Mouse (Mus musculus) neural tube, embryonic 11.5 days (tissue): ENCODE results near the gene Rps29. TPM values are rescaled to one million over a fixed set of nuclear protein-coding genes. Genes with fewer than 3 reads are reported as not detected.

Experiments used
- ATAC-seq: fragments of 200-750 bp; cut with Nextera tagmentation; 2 replicates; pipeline ENCODE4 v1.8.0; 2017; ENCODE audit warnings: moderate number of reproducible peaks, mild to moderate bottlenecking, moderate TSS enrichment, moderate library complexity; ENCODE audit not compliant: insufficient read depth, low FRiP score, low TSS enrichment
- DNase-seq: peaks from one replicate; pipeline ENCODE4 v3.0.0-alpha.2; 2015; ENCODE audit warnings: low spot score
- H3K27ac ChIP-seq: fragments of 300-500 bp; sonication (generic); 2 replicates; pipeline ENCODE4 v1.5.1; 2014; ENCODE audit warnings: low read depth, mild to moderate bottlenecking, low read length
- H3K27me3 ChIP-seq: fragments of 300-500 bp; sonication (generic); 2 replicates; pipeline ENCODE4 v1.6.1; 2014; ENCODE audit warnings: mild to moderate bottlenecking, low read length, mixed read lengths; ENCODE audit not compliant: control insufficient read depth, insufficient read depth
- H3K36me3 ChIP-seq: fragments of 300-500 bp; sonication (generic); 2 replicates; pipeline ENCODE4 v1.6.1; 2014; ENCODE audit warnings: mild to moderate bottlenecking, low read length, moderate library complexity, mixed read lengths; ENCODE audit not compliant: control insufficient read depth, insufficient read depth
- H3K4me1 ChIP-seq: fragments of 300-500 bp; sonication (generic); 2 replicates; pipeline ENCODE4 v1.6.1; 2014; ENCODE audit warnings: low read length, mixed read lengths; ENCODE audit not compliant: control insufficient read depth, insufficient read depth
- H3K4me2 ChIP-seq: fragments of 300-500 bp; sonication (generic); 2 replicates; pipeline ENCODE4 v1.6.1; 2014; ENCODE audit warnings: low read depth, mild to moderate bottlenecking, moderate library complexity
- H3K4me3 ChIP-seq: fragments of 300-500 bp; sonication (generic); 2 replicates; pipeline ENCODE4 v1.5.1; 2014; ENCODE audit warnings: low read depth, low read length
- H3K9ac ChIP-seq: fragments of 300-500 bp; sonication (generic); 2 replicates; pipeline ENCODE4 v1.6.1; 2014; ENCODE audit warnings: mild to moderate bottlenecking, low read length
- H3K9me3 ChIP-seq: fragments of 300-500 bp; sonication (generic); 2 replicates; pipeline ENCODE4 v1.6.1; 2016; ENCODE audit warnings: low read length; ENCODE audit not compliant: control insufficient read depth
- WGBS: fragments of 180-500 bp; shearing (Covaris S2); extraction: QIAGEN DNeasy Blood & Tissue Kit; methylation state at CpG from one replicate; pipeline ENCODE4 v1.1.7; 2014; 5-methylcytosine and 5-hydroxymethylcytosine counted together
- polyA plus RNA-seq: library from polyadenylated mRNA; unstranded; fragments of >200 nt; fragmentation: Nextera tagmentation; extraction: Ambion mirVana; gene quantifications from 2 replicates; pipeline ENCODE4 v1.2.1, GENCODE M21; 2014

The Rps29 gene
- polyA plus RNA-seq, 1 experiment from 2014 or later: 1,261 TPM

DNA sequence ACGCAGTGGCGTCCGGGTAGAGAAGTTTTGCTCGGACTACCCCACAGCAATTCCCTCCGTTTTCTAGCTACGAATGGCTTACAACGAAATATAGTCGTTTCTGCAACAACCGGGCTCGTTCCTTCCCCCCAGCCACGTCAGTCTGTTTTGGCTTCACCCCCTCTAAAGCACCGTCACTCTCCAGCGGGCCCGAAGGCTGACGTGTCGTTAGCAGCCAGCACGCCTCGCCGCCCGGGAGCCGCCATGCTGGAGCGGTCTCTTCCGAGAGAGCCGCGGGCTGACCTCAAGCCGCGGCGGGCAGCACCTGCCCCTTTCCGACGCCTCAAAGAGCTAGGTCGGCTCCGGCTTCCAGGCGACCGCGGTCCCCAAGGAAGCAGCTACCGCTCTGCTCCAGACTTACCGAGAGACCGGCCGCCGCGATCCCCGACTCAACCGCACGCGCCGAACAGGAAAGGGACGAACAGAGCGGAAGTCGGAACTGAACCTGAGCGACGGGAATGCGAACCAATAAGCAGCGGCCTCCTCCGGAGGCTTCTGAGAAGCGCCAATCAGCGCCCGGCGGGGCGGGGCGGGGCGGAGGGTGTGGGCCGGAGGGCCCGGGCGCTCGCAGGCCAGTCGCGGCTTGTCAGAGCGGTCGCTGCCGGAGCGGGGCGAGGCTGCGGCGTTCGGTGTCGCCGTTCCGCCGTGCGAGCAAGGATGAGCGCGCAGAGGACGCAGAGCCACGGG lies 24.8 kb upstream of the Rps29 start, which contains the start of the genes Rpl36al and Mgat2:
Gene Rpl36al (minus strand): TSS at position 501 of the 726 bp plus-strand sequence.
Gene Mgat2 (plus strand): TSS at position 575 of the 726 bp plus-strand sequence.
- DNase-seq: peak; percentile 99
- H3K27ac ChIP-seq: peak within 1 kb of the TSS; percentile 86
- H3K27me3 ChIP-seq: no peaks in the 10 kb centered on the region
- H3K36me3 ChIP-seq: no peaks in the 10 kb centered on the region
- H3K9me3 ChIP-seq: no peaks in the 10 kb centered on the region
- peaks cover 13% of the 10 kb centered on the region for H3K4me1 ChIP-seq
- ATAC-seq: peak; percentile 100
- peak within 1 kb of the TSS; percentile 92 for H3K4me2 ChIP-seq
- peak within 1 kb of the TSS; percentile 88 for H3K9ac ChIP-seq
- WGBS: under 1% methylated on average over 80 of the region's 84 CpGs
- H3K4me3 ChIP-seq: peak within 1 kb of the TSS; percentile 86

- 91% methylated on average over 4 of the region's 4 CpGs for WGBS
- Histone ChIP-seq H3K27ac (no peak overlapping the region), H3K9ac (no peak overlapping the region), H3K4me2 (no peak overlapping the region), H3K9me3 (no peaks in the 10 kb centered on the region), H3K4me3 (no peak overlapping the region), H3K27me3 (no peaks in the 10 kb centered on the region), H3K36me3 (no peaks in the 10 kb centered on the region), H3K4me1 (peaks cover 12% of the 10 kb centered on the region)
- DNase-seq (no peak), ATAC-seq (no peak)
Observed at GRCm38 (mm10) chr12:69181800-69182199, 22.8 kb upstream of the Rps29 start.

DNA sequence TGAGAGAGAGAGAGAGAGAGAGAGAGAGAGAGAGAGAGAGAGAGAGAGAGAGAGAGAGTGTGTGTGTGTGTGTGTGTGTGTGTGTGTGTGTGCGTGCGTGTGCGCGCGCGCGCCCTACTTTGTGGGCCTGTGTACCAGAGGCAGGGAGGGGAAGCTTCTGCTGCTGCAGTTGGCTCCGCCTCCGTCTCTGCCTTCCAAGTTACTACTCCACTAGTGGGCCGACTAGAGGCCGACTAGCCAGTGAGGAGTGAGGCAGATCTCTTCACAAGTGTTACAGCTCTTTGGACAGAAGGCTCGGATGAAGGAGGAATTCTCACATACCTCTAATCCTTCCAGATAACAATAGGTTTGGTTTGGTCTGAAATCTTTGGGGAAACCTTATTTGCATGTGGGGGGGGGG lies 20.4 kb upstream of the Rps29 start:
- WGBS: 63% methylated on average over 12 of the region's 12 CpGs
- no peak for DNase-seq

DNA sequence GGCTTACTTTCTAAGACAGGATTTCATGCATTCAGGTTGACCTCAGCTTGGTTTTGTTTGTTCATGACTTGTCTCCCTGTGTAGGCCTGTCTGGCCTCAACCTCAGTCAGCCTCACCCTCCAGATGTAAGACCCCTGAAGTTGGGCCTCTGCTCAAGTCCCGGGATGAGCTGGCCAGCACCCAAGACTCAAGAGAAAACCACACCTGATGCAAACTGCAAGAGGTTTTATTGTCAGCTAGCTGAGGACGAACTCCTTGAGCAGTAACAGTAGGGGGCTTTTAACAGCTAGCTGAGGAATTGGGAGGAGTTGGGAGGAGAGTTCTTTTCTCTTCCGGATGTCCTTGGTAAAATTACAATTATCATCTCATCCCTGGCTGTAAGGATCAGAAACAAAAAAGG lies 18.5 kb upstream of the Rps29 start:
- Histone ChIP-seq H3K36me3 (peaks cover 2% of the 10 kb centered on the region), H3K27ac (no peak overlapping the region), H3K4me2 (no peak overlapping the region), H3K4me1 (no peaks in the 10 kb centered on the region), H3K9ac (no peak overlapping the region), H3K9me3 (no peaks in the 10 kb centered on the region), H3K4me3 (no peak overlapping the region), H3K27me3 (no peaks in the 10 kb centered on the region)
- DNase-seq (no peak), ATAC-seq (no peak)
- WGBS: 83% methylated on average over 3 of the region's 3 CpGs

More for the DNA sequence above, 20.4 kb upstream of the Rps29 start:
- Histone ChIP-seq H3K9me3 (no peaks in the 10 kb centered on the region), H3K4me1 (peaks cover 2% of the 10 kb centered on the region; the same call in 1 of the 2 replicates), H3K36me3 (peaks cover 2% of the 10 kb centered on the region), H3K27ac (no peak overlapping the region), H3K9ac (no peak overlapping the region), H3K4me2 (no peak overlapping the region), H3K4me3 (no peak overlapping the region), H3K27me3 (no peaks in the 10 kb centered on the region)
- no peak for ATAC-seq

DNA sequence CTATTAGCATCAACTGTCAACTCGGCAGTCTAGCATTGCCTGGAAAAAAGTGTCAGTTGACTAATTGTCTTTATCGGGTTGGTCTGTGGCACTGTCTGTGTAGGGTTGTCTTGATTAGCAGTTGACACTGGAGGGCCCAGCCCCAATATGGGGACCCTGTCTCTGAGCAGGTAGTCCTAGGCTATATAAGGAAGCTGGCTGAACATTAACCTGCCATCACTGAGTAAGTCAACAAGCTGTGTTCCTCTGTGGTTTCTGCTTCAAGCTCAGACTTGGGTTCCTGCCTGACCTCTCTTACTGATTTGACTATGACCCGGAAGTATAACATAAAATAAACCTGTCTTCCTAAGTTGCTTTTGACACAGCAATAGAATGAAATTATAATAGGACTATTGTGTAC lies 17.0 kb upstream of the Rps29 start:
- no peak overlapping the region for H3K4me3 ChIP-seq
- H3K9me3 ChIP-seq: no peaks in the 10 kb centered on the region
- DNase-seq (no peak), ATAC-seq (no peak)
- no peak overlapping the region for H3K4me2 ChIP-seq
- 90% methylated on average over 3 of the region's 3 CpGs for WGBS
- no peaks in the 10 kb centered on the region for H3K27me3 ChIP-seq
- no peaks in the 10 kb centered on the region for H3K4me1 ChIP-seq
- peaks cover 2% of the 10 kb centered on the region for H3K36me3 ChIP-seq
- no peak overlapping the region for H3K27ac ChIP-seq
- H3K9ac ChIP-seq: no peak overlapping the region

DNA sequence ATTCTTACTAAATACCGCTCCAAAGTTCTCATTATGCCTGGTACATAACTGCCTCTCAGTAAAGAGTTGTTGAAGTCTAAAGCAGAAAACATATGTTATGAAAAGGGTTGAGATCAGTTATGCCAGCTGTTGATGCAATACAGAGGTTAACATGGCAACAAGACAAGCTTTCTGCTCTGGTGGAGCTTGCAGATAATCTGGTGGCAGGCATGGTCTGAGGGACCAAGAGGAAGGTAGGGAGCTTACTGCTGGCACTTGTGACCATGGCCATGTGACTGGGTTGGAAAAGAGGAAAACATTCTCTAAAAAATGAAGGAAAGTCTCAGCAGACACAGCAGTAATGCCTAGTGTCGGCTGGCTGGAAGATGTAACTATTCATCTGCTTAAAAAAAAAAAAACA lies 12.3 kb upstream of the Rps29 start:
- ATAC-seq (no peak), DNase-seq (no peak)
- WGBS: 94% methylated on average over 2 of the region's 2 CpGs
- no peak overlapping the region for H3K9ac ChIP-seq
- no peaks in the 10 kb centered on the region for H3K9me3 ChIP-seq
- H3K4me3 ChIP-seq: no peak overlapping the region
- no peaks in the 10 kb centered on the region for H3K27me3 ChIP-seq
- no peak overlapping the region for H3K27ac ChIP-seq
- H3K36me3 ChIP-seq: no peaks in the 10 kb centered on the region; the same call in 1 of the 2 replicates
- H3K4me2 ChIP-seq: no peak overlapping the region
- H3K4me1 ChIP-seq: no peaks in the 10 kb centered on the region

DNA sequence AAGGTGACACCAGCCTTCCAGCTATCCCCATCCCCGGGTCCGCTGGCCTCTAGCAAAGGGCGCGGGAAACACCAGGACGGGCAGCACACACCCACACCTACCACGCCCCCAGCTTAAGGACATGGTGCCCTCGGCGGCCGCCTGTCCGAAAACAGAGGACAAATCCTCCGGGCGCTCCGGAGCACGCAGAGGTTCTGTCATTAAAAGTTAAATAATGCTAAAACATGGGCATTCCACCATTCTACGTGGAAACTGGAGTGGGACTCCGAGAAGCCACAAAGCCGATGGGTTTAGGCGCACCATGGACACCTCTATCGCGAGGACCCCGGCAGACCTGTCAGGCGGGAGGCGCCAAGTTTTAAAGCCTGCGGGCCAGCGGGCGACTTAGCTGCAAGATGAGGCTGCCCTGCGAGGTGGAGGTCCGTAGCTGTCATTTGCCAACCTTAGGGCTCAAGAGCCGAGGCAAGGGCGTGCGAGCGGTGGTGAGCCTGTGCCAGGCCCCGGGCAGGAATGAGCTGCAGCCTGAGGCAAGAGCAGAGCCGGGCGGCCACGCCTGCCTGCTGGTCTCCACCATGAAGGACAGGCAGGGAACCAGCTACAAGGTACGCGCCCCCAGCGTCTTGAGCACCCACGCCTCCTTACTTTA lies 9.6 kb upstream of the Rps29 start, which contains the start of gene Lrr1:
Gene Lrr1 (plus strand): TSS at position 354 of the 646 bp plus-strand sequence.
- Histone ChIP-seq H3K4me3 (peak within 1 kb of the TSS; percentile 73), H3K9ac (peak within 1 kb of the TSS; percentile 66), H3K4me1 (no peaks in the 10 kb centered on the region), H3K36me3 (no peaks in the 10 kb centered on the region), H3K27me3 (no peaks in the 10 kb centered on the region), H3K27ac (no peak within 1 kb of the TSS), H3K9me3 (no peaks in the 10 kb centered on the region), H3K4me2 (peak within 1 kb of the TSS; percentile 71)
- ATAC-seq (peak; percentile 92), DNase-seq (peak; percentile 89)
- WGBS: under 1% methylated on average over 40 of the region's 40 CpGs

DNA sequence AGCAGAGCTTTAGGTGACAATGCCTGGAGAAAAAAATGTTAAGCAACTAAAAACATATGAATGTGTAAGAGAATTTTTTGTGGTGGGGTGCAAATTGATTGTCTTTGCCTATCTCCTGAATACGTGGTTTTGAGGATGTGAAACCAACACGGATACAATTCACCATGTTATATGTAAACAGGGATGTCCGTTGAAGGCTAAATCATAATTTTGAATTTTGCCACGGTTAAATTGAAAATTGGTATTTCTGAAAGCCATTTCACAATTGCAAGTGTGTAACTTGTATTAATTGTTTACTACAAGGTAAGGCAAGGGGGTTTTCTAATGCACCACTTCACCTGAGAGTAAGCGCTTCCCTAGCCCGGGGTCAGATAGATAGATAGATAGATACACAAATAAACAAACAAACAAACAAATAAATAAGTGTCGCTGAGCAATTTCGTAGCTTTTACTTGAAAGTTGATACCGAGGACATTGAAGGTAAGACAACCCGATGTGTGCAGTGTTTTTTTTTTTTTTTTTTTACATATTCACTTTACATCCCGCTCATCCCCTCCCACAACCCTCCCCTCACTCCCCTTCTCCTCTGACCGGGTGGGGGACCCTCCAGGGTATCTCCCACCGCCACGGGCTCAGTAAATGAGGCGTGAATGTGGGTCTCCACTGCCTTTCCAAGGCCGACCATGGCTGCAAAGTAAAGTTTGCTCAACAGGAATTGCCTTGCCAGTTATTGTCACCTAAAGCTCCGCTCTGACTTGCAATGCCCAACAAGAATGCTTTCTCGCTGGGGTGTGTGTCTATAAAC lies 8.9 kb upstream of the Rps29 start:
- Histone ChIP-seq H3K4me3 (peak overlapping the region; percentile 73), H3K4me2 (peak overlapping the region; percentile 71), H3K36me3 (no peaks in the 10 kb centered on the region), H3K27me3 (no peaks in the 10 kb centered on the region), H3K27ac (no peak overlapping the region), H3K9ac (peak overlapping the region; percentile 66), H3K4me1 (no peaks in the 10 kb centered on the region), H3K9me3 (no peaks in the 10 kb centered on the region)
- DNase-seq (no peak), ATAC-seq (peak; percentile 55)
- 9% methylated on average over 18 of the region's 18 CpGs for WGBS
